Mouse (Mus musculus): ENCODE data around the gene Cyb5r4. TPM values are rescaled to one million over a fixed set of nuclear protein-coding genes. Genes with fewer than 3 reads are reported as not detected.
"Not testable (repeated sequence)": the region's sequence is repeated elsewhere in the genome, so short reads cannot be mapped to it uniquely, and the experiment has no call there.

Cyb5r4 gene
- polyA plus RNA-seq, 1 experiment from 2014 or later: 49.6 TPM

DNA sequence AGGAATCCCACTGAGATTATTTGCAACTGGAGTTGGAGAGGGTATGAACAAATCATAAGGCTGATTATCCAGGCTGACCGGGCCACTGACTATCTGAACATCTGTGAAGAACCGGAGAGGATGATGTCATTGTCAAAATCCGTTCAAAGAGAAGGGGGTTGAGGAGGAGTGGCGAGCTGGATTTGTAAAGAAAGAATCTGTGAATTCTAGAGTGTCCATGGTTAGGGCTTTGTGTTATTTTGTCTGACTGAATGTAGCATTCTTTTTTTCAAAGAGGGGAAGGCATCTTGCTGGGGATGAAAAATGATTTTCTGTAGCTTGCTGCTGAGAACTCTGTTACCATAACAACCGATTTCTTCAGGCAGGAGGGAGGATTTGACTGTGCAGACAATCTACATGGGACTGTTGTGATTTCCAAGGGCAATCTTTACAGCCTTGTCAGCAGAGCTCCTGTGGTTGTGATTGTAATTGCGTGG, 93.7 kb downstream of the Cyb5r4 start:
- H3K36me3 ChIP-seq: no peaks in the 10 kb centered on the region
- H3K4me2 ChIP-seq: no peak overlapping the region
- H3K27ac ChIP-seq: no peak overlapping the region
- H3K9ac ChIP-seq: no peak overlapping the region
- no peaks in the 10 kb centered on the region for H3K27me3 ChIP-seq
- 62% methylated on average over 6 of the region's 6 CpGs for WGBS
- no peaks in the 10 kb centered on the region for H3K4me1 ChIP-seq
- no peaks in the 10 kb centered on the region for H3K9me3 ChIP-seq
- H3K4me3 ChIP-seq: no peak overlapping the region
- no peak for ATAC-seq (ENCODE audit: insufficient number of reproducible peaks, low FRiP score, low TSS enrichment, low read depth)

DNA sequence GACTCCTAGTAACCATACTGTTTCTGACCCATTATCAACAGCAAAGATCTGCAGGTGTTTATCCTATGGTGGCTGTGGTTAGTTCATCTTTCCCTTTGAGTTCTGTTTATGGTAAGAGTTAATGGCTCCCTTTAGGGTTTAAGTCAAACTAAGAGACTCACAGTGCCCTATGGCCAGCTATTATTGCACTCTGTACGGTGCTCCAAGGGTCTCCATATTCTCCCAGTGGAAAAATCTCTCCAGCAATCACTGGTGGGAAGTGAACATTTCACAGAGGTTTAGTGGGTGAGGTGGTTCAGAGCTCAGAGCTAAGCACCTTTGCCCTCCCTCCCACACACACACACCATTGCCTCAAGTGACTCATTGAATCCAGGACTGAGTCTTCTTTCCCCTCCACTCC, 94.2 kb downstream of the Cyb5r4 start:
- Histone ChIP-seq H3K27ac (no peak overlapping the region), H3K4me1 (no peaks in the 10 kb centered on the region), H3K4me2 (no peak overlapping the region), H3K9me3 (no peaks in the 10 kb centered on the region), H3K27me3 (no peaks in the 10 kb centered on the region), H3K9ac (no peak overlapping the region), H3K4me3 (no peak overlapping the region), H3K36me3 (no peaks in the 10 kb centered on the region)
- 48% methylated on average over 1 of the region's 1 CpGs for WGBS
- no peak for ATAC-seq (ENCODE audit: insufficient number of reproducible peaks, low FRiP score, low TSS enrichment, low read depth)

DNA sequence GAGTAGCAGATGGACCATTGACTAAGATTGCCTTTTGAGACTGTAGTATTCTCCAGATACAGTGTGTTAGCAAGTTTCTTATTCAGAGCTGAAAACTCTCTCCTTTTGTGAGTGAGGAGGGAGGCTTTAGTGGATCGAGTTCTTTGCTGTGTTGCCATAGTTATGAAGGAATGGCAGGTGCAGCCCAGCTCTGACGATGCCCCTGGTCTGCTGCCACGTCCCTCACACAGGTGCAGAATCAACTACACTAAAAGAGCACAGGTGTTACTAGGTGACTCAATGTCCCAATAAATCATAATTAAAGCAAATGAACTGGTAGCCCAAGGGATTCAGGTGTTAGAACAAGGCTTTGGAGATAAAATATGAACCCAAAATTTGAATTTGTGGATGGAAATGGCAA, 97.2 kb downstream of the Cyb5r4 start:
- H3K9me3 ChIP-seq: no peaks in the 10 kb centered on the region
- H3K9ac ChIP-seq: no peak overlapping the region
- no peaks in the 10 kb centered on the region for H3K27me3 ChIP-seq
- no peaks in the 10 kb centered on the region for H3K4me1 ChIP-seq
- no peak for ATAC-seq (ENCODE audit: insufficient number of reproducible peaks, low FRiP score, low TSS enrichment, low read depth)
- no peaks in the 10 kb centered on the region for H3K36me3 ChIP-seq
- H3K27ac ChIP-seq: no peak overlapping the region
- 48% methylated on average over 3 of the region's 3 CpGs for WGBS
- no peak overlapping the region for H3K4me3 ChIP-seq
- H3K4me2 ChIP-seq: no peak overlapping the region

DNA sequence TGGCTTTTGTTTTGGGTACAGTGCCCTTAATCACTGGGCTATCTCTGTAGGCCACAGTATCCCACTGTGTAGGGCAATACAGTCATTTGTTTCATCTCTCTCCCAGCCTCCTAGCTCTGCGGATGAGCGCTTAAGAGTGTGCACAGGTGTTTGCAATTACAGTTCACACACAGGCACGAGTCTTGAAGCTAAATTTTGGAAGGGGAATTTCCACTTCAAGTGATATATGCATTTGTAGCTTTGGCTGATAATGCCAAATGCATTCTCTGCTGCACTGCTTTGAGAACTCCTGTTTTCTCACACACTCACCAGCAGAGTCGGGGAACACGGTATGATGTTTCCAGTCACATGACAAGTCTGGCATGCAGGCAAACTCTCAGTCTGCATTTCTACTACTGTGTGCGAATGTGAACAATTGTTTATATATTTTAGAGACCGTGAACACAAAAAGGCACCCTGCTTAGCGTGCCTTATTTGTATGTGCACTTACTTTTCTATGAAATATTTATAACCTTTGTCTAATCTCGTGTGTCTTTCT, 100.2 kb downstream of the Cyb5r4 start:
- WGBS: 37% methylated on average over 9 of the region's 9 CpGs
- no peak overlapping the region for H3K27ac ChIP-seq

GRCm38 (mm10) chr9:87127046-87127445, 105.2 kb downstream of the Cyb5r4 start:
- H3K9me3 ChIP-seq; H3K4me2 ChIP-seq; H3K36me3 ChIP-seq; H3K4me1 ChIP-seq; ATAC-seq (ENCODE audit: insufficient number of reproducible peaks, low FRiP score, low TSS enrichment, low read depth); H3K27me3 ChIP-seq; H3K4me3 ChIP-seq; H3K27ac ChIP-seq; H3K9ac ChIP-seq: not testable (repeated sequence)
- WGBS: 76% methylated on average over 6 of the region's 6 CpGs

More for the DNA sequence above, 100.2 kb downstream of the Cyb5r4 start:
- no peak overlapping the region for H3K4me3 ChIP-seq
- H3K4me2 ChIP-seq: no peak overlapping the region
- H3K9me3 ChIP-seq: no peaks in the 10 kb centered on the region
- ATAC-seq (ENCODE audit: insufficient number of reproducible peaks, low FRiP score, low TSS enrichment, low read depth): no peak
- H3K27me3 ChIP-seq: no peaks in the 10 kb centered on the region
- H3K36me3 ChIP-seq: no peaks in the 10 kb centered on the region
- H3K9ac ChIP-seq: no peak overlapping the region
- no peaks in the 10 kb centered on the region for H3K4me1 ChIP-seq

Other genes starting within 250 kb of the Cyb5r4 start
- 5.9 and 6.8 TPM in 2 replicates for gene Snap91, start 141.4 kb upstream of the Cyb5r4 start, polyA plus RNA-seq (2015; fragmentation: Nextera tagmentation; extraction: Ambion mirVana)
- not detected in 2 replicates for gene Ripply2, start 6.5 kb upstream of the Cyb5r4 start, polyA plus RNA-seq (2015; fragmentation: Nextera tagmentation; extraction: Ambion mirVana)
- 0.17 TPM in 1 of 2 replicates, not detected in the other for gene Mrap2, start 122.3 kb downstream of the Cyb5r4 start, polyA plus RNA-seq (2015; fragmentation: Nextera tagmentation; extraction: Ambion mirVana)
- 5.1 and 5.3 TPM in 2 replicates for gene Cep162, start 233.5 kb downstream of the Cyb5r4 start, polyA plus RNA-seq (2015; fragmentation: Nextera tagmentation; extraction: Ambion mirVana)